Mouse (Mus musculus) adrenal gland, adult 8-10 months (tissue): ENCODE data around the gene Polg. TPM values are rescaled to one million over a fixed set of nuclear protein-coding genes. Genes with fewer than 3 reads are reported as not detected.

Experiments used
- DNase-seq: peaks from one replicate; pipeline ENCODE4 v3.0.0; 2022
- microRNA-seq, 2 experiments: library from miRNA; unstranded; fragments of <30 nt; microRNA quantifications; one replicate each; pipeline ENCODE4 v1.2.0; 2022
- total RNA-seq, 4 experiments: library from RNA; stranded (reverse); gene quantifications; 2 replicates each; pipeline ENCODE4 v1.2.4; 2022

Polg gene
- total RNA-seq, 4 experiments from 2014 or later = 73.6 to 86.6 (median 84.0) TPM

GRCm38 (mm10) chr7:79465461-79466044 is 609 bp downstream of the Polg start:
- DNase-seq = peak; percentile 48

GRCm38 (mm10) chr7:79464776-79465420 is 1.3 kb downstream of the Polg start:
- peak; percentile 12 for DNase-seq

DNA sequence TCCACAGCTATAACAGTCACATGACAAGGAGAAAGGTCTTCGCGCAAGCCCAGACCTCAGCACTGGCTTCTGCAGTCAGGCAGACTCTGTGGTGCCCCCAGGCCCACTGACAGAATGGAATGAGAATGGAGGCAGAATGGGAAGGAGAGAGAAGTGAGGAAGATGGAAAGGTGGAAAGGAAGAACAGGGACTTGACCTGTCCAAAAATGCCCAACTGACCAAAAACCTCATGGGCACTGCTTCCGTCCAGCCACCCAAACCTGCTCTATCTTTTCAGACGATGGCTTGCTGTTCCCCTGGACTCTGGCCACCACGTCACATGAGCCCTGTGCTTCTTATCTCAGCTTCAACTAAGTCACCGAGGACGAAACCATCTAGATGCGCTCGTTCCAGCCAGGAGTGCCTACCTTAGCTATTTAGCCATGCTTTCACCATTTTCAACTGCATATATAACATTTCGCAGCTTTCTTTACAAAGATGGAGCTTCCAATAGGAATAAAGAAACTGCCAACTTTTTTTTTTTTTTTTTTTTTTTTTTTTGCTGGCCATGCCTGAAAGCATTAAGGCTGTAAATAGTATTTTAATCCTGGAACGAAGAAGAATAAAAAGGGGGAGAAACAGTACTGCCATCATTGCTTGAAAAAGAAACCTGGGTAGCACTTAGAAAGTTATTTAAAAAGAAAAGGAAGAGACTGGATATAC is 2.6 kb downstream of the Polg start:
- DNase-seq = no peak

DNA sequence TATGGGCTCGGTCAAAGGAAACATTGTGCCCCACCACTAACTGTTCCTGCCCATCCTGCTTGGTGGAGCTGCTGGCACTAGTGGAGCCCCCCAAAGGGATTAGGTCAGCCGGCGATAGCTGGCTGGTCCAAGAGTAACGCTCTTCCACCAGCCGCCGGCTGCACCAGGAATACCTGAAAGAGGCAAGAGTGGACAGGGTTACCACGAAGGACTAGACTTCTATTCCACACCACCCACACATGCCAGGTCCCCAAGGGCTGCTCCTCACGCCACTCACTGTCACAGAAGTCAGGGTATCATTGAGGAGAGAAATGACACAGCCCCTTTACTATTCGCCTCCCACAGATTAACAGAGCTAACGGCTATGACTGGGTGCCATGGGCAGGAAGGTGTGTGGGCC is 4.4 kb downstream of the Polg start:
- no peak for DNase-seq

- no peak for DNase-seq
Measured at GRCm38 (mm10) chr7:79447486-79447885, 18.7 kb downstream of the Polg start.

GRCm38 (mm10) chr7:79447048-79447447 is 19.1 kb downstream of the Polg start:
- DNase-seq = no peak

- no peak for DNase-seq
Measured at GRCm38 (mm10) chr7:79440035-79440434, 26.1 kb downstream of the Polg start.

DNA sequence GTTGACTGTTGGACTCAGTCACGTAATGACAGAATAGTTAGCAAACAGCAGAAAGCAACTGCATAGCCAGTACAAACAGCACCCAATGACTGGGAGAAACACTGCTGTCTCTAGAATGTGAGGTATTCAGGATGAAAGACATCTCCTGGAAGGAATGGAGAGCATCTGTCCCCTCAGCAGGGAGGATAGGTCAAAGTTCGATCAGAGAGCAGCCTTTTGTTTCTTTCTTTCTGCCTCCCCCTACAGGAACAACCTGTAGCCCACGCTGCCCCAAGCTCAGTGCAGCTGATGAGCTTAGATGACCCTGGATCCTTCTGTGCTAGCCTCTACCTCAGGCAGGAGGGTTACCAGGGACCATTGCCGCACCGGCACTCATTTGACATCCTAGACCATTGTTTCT is 37.9 kb downstream of the Polg start:
- no peak for DNase-seq

DNA sequence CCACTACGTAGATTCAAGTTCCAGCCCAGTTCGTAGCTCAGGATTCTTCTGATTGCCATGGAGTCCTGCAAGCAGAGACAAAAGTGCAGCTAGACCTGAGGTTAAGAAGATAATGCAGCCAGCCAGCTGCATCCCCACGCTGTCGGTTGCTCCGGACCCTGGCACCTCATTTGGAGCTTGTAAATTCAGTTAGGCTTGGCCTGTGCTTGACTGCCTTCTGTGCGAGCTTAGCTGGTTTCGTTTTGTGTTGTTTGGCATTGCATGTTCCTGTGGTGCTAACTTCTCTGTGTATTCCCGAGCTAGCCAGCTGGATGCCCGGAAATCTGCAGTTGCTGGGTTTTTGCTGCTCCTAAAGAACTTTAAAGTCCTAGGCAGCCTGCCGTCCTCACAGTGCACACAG is 40.4 kb downstream of the Polg start:
- DNase-seq = no peak

GRCm38 (mm10) chr7:79422876-79423275 is 43.3 kb downstream of the Polg start:
- no peak for DNase-seq

DNA sequence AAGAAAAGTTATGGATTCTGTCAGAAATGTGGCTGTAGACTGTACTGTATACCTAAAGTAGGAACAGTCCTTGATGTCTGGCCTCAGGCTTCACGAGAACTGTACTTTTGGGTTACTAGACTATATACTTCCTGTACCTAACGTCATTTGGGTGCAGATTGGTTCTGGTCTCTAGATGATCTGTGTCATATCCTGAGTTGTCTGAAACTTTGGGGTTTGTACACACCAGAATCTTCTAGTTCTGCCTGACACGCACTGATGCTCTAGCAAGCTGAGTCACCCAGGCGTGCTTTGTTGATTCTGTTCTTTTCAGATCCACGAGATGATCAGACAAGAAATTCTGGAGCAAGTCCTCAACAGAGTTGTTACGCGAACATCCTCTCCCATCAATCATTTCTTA is 46.2 kb downstream of the Polg start:
- DNase-seq = no peak

DNA sequence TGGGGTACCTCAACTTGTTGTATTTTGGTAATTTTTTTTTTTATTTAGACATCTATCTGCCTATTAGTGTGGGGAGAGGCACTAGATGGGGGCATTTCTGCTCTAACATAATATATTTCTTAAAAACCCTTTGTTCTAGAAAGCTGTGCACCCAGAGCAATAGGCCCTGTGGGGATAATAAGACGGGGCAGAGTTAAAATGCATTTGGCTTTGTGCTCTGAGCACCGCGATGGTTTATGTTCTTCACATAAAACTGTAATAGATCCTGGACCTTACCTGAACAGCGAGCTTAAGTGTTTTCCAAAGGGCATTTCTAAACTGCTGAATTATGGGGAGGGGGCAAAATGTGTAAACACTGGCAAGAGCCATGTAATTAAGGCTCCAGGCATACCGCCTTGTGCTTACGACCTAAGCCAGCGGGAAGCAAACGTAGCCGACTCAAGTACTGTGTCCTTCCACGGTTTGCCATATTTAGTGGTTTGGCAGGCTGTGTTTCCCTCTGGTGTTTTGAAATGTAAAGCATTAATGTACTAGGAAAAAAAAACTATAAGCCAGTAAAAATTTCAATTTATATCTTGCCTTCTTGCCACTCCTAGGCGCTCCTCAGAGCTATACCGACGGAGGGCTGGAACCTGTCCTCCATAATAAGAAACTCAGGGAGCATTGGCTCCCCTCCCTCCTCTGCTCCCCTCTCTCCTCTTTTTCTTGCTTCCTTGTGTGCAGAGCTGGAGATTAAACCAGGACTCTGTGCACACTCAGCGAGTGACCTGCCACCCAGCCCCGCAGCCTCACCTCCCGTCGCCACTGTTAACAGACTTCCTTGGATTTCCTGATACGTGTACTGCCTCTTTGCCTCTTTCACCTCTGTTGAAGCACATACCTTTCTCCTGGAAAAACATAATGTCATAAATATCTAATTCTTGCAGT is 51.5 kb downstream of the Polg start:
- DNase-seq = no peak

- DNase-seq = no peak
Measured at GRCm38 (mm10) chr7:79400296-79400695, 65.9 kb downstream of the Polg start.

DNA sequence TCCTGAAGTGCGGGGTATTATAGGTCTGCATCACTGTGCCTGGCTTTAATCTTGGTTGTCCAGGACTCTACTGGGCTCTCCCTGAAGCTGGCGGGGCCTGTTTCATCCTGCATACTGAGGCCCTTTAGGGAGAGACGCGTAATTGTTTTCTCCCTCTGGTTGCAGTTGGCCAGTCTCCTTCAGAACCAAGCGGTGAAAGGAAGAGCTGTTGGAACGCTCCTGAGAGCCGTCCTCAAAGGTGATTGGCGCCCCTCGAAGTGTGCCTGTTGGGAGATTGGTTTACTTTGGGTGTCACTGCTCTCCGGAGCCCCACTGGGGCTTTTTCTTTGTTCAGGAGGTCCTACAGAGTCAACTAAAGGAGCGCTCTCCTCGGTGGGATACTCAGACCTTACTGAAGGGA is 67.2 kb downstream of the Polg start:
- DNase-seq = no peak

GRCm38 (mm10) chr7:79398426-79398825 is 67.7 kb downstream of the Polg start:
- DNase-seq = no peak

GRCm38 (mm10) chr7:79397446-79397963 is 68.7 kb downstream of the Polg start:
- DNase-seq = no peak

Small RNA genes within 50 kb of the gene (microRNA-seq; reads per million reads assigned to microRNA genes)
- 0.18 to 0.50 reads per million in 2 experiments for gene Mir9-3

Other genes starting within 250 kb of the Polg start
- 1,000 to 10,000 TPM; 1,088 to 1,472 (median 1,425) TPM for gene Abhd2, start 193.2 kb downstream of the Polg start, total RNA-seq
- gene Rlbp1, start 79.3 kb downstream of the Polg start, total RNA-seq = 1 to 10 TPM in 1 of 4 experiments, under 1 TPM in 1, not detected in 2; 0.17 to 1.4 TPM
- gene Fanci, start 74.4 kb downstream of the Polg start, total RNA-seq = under 1 TPM; 0.20 to 0.95 (median 0.43) TPM
- gene Rhcg, start 151.3 kb upstream of the Polg start, total RNA-seq = 10 to 100 TPM; 28.1 to 57.4 (median 34.7) TPM
- under 1 TPM; 0.05 to 0.59 (median 0.12) TPM for gene Ticrr, start 193.8 kb upstream of the Polg start, total RNA-seq
- 1 to 10 TPM; 2.8 to 6.4 (median 4.2) TPM for gene Kif7, start 249.4 kb upstream of the Polg start, total RNA-seq